Mouse (Mus musculus): Measurements from ENCODE around the gene Kat8.
"Not testable (repeated sequence)": the region's sequence is repeated elsewhere in the genome, so short reads cannot be mapped to it uniquely, and the experiment has no call there.

Kat8 gene

GRCm38 (mm10) chr7:127930636-127931035 lies 18.3 kb downstream of the Kat8 start:
- intact Hi-C loops (cut with DNase I), result no loop called here

DNA sequence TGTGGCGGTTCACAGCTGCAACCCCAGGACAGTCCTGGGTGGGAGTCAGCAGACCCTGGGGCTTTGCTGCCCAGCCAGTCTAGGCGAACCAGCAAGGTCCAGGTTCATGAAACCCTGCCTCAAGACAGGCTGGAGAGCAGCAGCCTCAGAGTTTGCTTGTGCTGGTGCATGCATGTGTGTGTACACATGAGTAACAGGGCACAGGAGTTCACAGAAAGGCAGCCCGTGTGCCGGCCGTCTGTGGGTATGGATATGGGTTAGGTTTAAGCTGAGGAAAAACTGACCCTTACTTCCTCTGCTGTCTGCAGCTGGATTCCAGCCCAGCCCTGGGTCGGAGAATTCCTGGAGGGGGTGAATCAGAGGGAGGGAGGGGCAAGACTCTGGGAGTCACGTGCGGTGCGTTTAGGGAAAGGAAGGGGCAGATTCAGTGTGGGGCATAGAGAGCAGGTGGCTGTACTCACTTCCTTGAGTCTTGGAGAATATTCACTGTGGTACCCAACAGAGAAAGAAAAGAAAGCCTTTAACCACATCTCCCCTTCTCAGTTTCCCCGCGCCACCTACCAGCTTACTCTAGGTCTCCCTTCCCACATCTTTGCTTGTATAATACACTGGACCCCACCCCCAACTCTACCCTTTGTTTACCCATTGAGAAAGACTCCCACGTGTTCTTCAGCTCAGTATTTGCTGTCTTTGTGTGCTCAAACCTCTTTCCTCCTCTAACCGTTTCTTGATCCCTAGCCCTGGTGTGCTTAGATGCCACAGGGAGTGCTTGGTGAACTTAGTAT lies 19.2 kb downstream of the Kat8 start:
- intact Hi-C loops (cut with DNase I), result no loop called here

DNA sequence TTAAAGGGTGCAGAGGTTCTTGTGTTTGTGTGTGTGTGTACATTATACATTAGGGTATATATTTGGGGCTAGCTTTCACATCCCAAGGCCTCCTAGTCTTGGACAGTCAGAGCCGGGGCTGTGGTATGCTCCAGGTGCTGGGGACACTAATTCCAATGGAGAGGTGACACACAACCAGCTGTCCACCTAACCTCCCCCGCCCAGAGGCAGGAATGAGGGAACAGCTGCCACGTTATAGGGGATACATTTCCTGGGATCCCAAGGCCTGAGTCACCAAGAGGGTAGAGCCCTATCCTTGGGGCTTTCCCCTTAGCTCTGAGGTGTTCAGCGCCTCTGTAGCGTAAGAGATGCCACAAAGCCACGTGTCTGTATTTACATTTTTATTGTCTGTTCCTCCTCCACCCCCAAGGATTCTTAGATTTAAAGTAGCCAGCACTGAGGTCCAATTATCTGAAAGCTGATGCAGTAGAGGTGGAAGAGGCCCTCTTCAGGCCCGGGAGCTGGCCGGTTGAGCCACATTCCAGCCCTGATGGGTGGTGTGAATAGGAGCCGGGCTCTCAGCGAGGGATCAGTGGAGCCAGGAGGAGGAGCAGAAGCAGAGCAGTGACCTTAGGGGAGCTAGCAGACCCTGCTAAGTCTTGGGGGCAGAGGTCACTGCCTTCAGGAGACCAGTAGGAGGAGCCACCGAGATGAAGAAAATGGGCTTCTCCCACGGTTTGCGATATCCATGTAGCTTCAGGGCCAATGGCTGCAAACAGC lies 20.1 kb downstream of the Kat8 start:
- intact Hi-C loops (cut with DNase I), result no loop called here

- intact Hi-C loops (cut with DNase I), result no loop called here
Observed at GRCm38 (mm10) chr7:127934075-127934474, 21.8 kb downstream of the Kat8 start.

- intact Hi-C loops (cut with DNase I), result no loop called here
Observed at GRCm38 (mm10) chr7:127935028-127935722, 22.9 kb downstream of the Kat8 start.

DNA sequence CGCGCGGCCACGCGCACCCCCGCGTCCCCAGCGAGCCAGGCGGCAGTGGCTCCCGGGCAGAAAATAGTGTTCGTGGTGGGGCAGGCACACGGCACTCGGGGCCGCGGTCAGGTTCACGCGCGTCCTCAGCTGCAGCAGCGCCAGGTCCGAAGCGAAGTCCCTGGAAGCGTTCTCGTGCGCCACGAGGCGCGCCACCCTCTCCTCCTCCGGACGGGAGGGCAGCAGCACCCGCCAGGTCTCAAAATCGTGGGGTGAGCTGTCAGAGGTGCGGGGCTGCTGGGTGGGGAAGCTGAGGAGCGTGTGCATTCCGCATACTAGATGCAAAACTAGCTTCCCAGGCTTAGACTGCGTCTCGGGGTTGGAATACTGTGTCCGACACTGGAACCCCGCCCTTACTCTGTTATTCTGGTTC lies 23.4 kb downstream of the Kat8 start:
- intact Hi-C loops (cut with DNase I), result no loop called here

DNA sequence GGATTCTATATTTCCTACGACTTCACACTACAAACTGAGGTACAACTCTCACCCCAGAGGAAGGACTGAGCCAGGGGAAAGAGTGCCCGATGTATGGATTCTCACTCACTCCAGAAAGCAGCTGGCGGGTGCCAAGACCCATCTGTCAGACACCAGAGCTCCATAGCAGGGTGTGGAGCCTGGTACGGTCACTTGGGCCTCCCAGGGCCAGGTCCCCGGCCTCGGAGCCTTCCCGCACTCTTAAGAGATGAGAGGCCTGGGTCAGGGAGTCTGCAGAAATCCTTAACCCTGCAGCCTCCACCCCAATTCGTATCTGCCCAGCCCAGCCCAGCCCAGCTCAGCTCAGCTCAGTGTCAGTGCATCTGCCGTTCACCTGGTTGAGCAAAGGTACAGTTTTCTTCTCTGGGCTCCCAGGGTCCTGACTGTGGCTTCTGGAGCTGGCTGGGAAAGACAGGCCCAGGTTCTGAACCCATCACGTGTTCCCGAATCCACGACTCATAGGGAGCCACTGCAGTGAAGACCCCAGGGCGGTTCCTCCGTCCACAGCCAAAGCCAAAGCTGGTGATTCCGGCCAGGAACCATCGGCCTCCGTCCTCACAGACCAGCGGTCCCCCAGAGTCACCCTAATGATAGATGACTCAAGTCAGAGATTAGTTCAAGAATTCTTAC lies 24.0 kb downstream of the Kat8 start:
- intact Hi-C loops (cut with DNase I), result no loop called here

DNA sequence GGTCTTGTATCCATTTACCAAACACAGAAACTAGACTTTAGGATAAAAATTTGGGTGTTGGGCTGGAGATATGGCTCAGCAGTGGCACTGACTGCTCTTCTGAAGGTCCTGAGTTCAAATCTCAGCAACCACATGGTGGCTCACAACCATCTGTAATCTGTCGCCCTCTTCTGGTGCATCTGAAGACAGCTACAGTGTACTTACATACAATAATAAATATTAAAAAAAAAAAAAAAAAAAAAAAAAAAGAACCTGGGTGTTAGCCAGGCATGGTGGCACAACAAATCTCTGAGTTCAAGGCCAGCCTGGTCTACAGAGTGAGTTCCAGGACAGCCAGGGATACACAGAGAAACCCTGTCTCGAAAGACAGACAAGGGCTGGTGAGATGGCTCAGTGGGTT lies 29.8 kb downstream of the Kat8 start:
- intact Hi-C loops (cut with DNase I), result not testable (repeated sequence)

GRCm38 (mm10) chr7:127944614-127945013 lies 32.3 kb downstream of the Kat8 start:
- intact Hi-C loops (cut with DNase I), result no loop called here

DNA sequence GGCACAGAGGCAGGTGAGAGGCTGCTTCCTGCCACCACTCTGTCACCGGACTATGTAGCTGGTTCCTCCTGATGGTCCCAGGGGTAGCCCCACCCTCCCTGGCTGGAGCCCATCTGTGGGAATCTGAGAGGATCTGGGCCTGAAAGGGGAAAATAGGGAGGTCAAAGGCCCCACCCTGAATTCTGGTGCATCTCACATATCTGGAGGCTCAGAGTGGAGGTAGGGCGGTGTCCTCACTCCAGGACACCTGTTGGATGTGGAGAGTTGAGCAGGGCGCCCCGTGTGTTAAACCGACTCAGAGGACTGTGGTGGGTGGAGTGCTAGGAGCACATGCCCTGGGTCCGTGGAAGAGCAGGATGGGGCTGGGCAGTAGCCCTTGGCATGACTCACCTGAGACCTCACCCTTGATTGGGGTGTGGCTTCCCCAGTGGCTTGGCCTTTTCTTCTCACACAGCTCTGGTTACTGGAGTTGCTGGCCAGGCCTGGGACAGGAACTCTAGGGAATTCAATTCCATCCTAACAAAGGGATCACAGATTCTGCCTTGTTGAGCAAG lies 34.2 kb downstream of the Kat8 start, which contains the start of gene Prss36:
TSS of gene Prss36 (minus strand) at position 256 of the 554 bp plus-strand sequence.
- intact Hi-C loops (cut with DNase I), result no loop called here

DNA sequence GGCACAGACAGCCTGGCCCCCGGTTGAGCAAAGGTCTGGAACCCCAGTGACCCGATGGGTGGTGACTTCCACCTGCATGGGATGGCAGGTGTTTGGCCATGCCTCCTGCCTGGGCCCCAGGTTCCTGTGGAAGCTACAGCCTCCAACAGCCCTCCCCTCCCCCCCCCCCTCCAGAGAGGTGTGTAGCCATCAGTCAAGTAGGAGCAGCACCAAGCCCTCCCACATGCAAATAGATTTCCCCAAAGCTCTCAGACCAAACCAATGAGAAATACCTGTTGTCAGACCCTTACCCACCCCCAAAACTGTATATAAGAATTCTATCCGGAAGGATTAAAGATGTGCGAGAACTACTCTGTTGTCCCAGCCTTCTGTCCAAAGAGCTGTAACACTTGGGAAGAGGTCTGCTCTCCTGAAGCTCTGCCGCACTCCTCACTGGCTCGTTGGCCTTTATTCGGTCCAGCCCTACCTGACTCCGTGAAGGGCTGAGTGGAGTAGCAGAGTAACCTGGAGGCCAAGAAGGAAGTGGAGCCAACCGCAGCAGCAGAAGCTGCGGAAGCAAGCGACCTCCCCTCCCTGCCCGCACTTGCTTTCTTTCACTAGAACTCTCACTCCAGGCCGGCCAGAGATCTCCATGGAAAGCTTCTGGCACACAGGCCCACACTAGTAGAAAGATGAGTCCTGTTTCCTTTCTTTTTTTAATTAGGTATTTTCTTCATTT lies 40.7 kb downstream of the Kat8 start:
- intact Hi-C loops (cut with DNase I), result no loop called here

DNA sequence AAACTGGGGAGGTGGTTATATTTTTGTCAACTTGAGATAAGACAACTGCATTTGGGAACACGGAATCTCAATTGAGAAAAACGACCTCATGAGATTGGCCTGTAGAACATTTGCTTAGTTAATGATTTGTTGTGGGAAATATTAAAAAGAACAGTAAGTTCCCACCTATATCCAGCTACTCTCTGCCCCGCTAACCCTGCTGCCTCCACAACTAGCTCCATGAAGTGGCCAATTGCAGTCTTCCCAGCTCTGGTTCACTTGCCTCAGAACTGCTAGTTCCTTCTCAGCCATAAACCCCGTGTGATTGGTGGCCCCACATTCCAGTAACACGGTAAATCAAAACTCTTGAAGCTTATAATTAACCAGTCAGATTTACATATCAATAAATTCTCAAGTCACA lies 47.0 kb downstream of the Kat8 start:
- intact Hi-C loops (cut with DNase I), result no loop called here

DNA sequence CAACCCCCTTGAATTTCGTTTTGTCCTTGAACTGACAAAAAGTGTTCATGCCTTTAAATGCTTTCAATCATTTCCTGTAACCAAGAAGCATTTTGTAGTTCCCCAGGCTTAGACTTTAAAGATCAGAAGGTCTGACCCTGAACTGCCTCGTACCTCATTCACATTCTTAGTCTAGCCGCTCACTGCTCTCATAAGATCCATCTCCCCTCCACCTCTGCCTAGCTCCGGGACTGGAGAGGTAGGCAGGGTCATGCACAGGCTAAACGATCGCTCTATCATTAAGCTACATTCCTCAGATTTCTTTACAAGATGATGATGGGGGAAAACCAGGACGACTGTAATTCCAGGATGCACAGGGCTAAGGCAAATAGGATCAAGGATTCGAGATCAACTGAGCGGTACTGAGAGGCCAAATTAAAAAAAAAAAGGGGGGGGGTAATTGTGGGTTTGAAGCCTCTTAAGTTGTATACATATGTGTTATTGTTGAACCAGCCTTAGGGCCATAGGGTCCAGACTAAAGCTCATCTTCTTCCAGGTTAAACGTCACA lies 54.1 kb downstream of the Kat8 start:
- intact Hi-C loops (cut with DNase I), result no loop called here

GRCm38 (mm10) chr7:127967004-127967921 lies 54.9 kb downstream of the Kat8 start, which contains the start of gene Fus:
Gene Fus (plus strand): TSS chr7:127967457.
- intact Hi-C loops (cut with DNase I), result no loop called here

- intact Hi-C loops (cut with DNase I), result no loop called here
Observed at GRCm38 (mm10) chr7:127967922-127968828, 55.9 kb downstream of the Kat8 start.

GRCm38 (mm10) chr7:127974413-127974930 lies 62.2 kb downstream of the Kat8 start:
- intact Hi-C loops (cut with DNase I), result no loop called here
